Mouse (Mus musculus): ENCODE measurements at regions not wholly inside any gene's neighbourhood (a gene's known extent, or its start where the extent isn't known, plus 50 kb on each side); places are given as distances from the start of the nearest gene placed in this dataset.
A peak's percentile ranks its signal among the peaks of the same experiment; 100 is the strongest.
"Not testable (repeated sequence)": the region's sequence is repeated elsewhere in the genome, so short reads cannot be mapped to it uniquely, and the experiment has no call there.

- DNase-seq (ENCODE audit: low read depth, low spot score) = peak; percentile 7
Observed at GRCm38 (mm10) chr1:137226479-137227097, 266.3 kb upstream of the Nr5a2 start.

- DNase-seq (ENCODE audit: low read depth, low spot score) = no peak
Observed at GRCm38 (mm10) chr1:137225418-137225817, 265.2 kb upstream of the Nr5a2 start.

GRCm38 (mm10) chr1:137223052-137223451 is 262.8 kb upstream of the Nr5a2 start:
- DNase-seq (ENCODE audit: low read depth, low spot score) = no peak

GRCm38 (mm10) chr1:137221087-137222057 is 261.1 kb upstream of the Nr5a2 start:
- no peak for DNase-seq (ENCODE audit: low read depth, low spot score)

- no peak for DNase-seq (ENCODE audit: low read depth, low spot score)
Observed at GRCm38 (mm10) chr1:137220226-137220625, 260.0 kb upstream of the Nr5a2 start.

- peak; percentile 7 for DNase-seq (ENCODE audit: low read depth, low spot score)
Observed at GRCm38 (mm10) chr1:137218611-137219010, 258.4 kb upstream of the Nr5a2 start.

- peak; percentile 11 for DNase-seq (ENCODE audit: low read depth, low spot score)
Observed at GRCm38 (mm10) chr1:137218096-137218495, 257.8 kb upstream of the Nr5a2 start.

- no peak for DNase-seq (ENCODE audit: low read depth, low spot score)
Observed at GRCm38 (mm10) chr1:137217206-137217605, 257.0 kb upstream of the Nr5a2 start.

GRCm38 (mm10) chr1:137214328-137214727 is 254.1 kb upstream of the Nr5a2 start:
- DNase-seq (ENCODE audit: low read depth, low spot score) = not testable (repeated sequence)

GRCm38 (mm10) chr1:137213717-137214116 is 253.5 kb upstream of the Nr5a2 start:
- no peak for DNase-seq (ENCODE audit: low read depth, low spot score)

GRCm38 (mm10) chr1:137212856-137213255 is 252.6 kb upstream of the Nr5a2 start:
- no peak for DNase-seq (ENCODE audit: low read depth, low spot score)

GRCm38 (mm10) chr1:137204371-137204770 is 244.1 kb upstream of the Nr5a2 start:
- no peak for DNase-seq (ENCODE audit: low read depth, low spot score)

GRCm38 (mm10) chr1:137203512-137203911 is 243.3 kb upstream of the Nr5a2 start:
- no peak for DNase-seq (ENCODE audit: low read depth, low spot score)

GRCm38 (mm10) chr1:137200931-137201330 is 240.7 kb upstream of the Nr5a2 start:
- no peak for DNase-seq (ENCODE audit: low read depth, low spot score)

GRCm38 (mm10) chr1:137195962-137196361 is 235.7 kb upstream of the Nr5a2 start:
- DNase-seq (ENCODE audit: low read depth, low spot score) = no peak

GRCm38 (mm10) chr1:137195065-137195620 is 234.9 kb upstream of the Nr5a2 start:
- no peak for DNase-seq (ENCODE audit: low read depth, low spot score)

GRCm38 (mm10) chr1:137178231-137178630 is 218.0 kb upstream of the Nr5a2 start:
- DNase-seq (ENCODE audit: low read depth, low spot score) = no peak

- DNase-seq (ENCODE audit: low read depth, low spot score) = no peak
Observed at GRCm38 (mm10) chr1:137176696-137177095, 216.4 kb upstream of the Nr5a2 start.

- no peak for DNase-seq (ENCODE audit: low read depth, low spot score)
Observed at GRCm38 (mm10) chr1:137174081-137174480, 213.8 kb upstream of the Nr5a2 start.

- DNase-seq (ENCODE audit: low read depth, low spot score) = no peak
Observed at GRCm38 (mm10) chr1:137172128-137172527, 211.9 kb upstream of the Nr5a2 start.

GRCm38 (mm10) chr1:137171451-137171850 is 211.2 kb upstream of the Nr5a2 start:
- no peak for DNase-seq (ENCODE audit: low read depth, low spot score)

- DNase-seq (ENCODE audit: low read depth, low spot score) = no peak
Observed at GRCm38 (mm10) chr1:137147891-137148290, 187.6 kb upstream of the Nr5a2 start.

All from CD4-positive helper T cell, adult 2 months (primary cell).